Comparison of ENCODE assay signal across 29 mouse cellular contexts in genomic region chr2:17504115-17504774, GRCm38 (mm10).
"Had no signal": no experiment of that assay in that cellular context is flagged by ENCODE, and none has a peak within 500 bp of the region (broad histone marks: within the 10 kb centered on the region; RNA-seq: fewer than 3 reads in every experiment).

No protein-coding gene starts in this region.

- H3K4me1 ChIP-seq: limb, embryonic 10.5 days; limb, embryonic 12.5 days; limb, embryonic 15.5 days; liver, embryonic 12.5 days; liver, embryonic 13.5 days; liver, embryonic 15.5 days; megakaryocyte, embryonic 14.5 days; midbrain, embryonic 10.5 days; midbrain, embryonic 12.5 days; midbrain, embryonic 13.5 days; midbrain, embryonic 15.5 days; neural tube, embryonic 12.5 days; neural tube, embryonic 13.5 days had no signal

- H3K27me3 ChIP-seq: limb, embryonic 12.5 days; limb, embryonic 13.5 days; limb, embryonic 15.5 days; liver, embryonic 12.5 days; liver, embryonic 13.5 days; liver, embryonic 15.5 days; megakaryocyte, embryonic 14.5 days; midbrain, embryonic 12.5 days; midbrain, embryonic 13.5 days; midbrain, embryonic 15.5 days; neural tube, embryonic 12.5 days; neural tube, embryonic 13.5 days had no signal

- H3K9ac ChIP-seq: limb, embryonic 12.5 days; limb, embryonic 13.5 days; limb, embryonic 15.5 days; liver, embryonic 12.5 days; liver, embryonic 13.5 days; liver, embryonic 14.5 days; liver, embryonic 15.5 days; liver, postnatal 0 days; midbrain, embryonic 12.5 days; midbrain, embryonic 13.5 days; midbrain, embryonic 15.5 days; neural tube, embryonic 12.5 days; neural tube, embryonic 13.5 days had no signal

- H3K4me3 ChIP-seq: left cerebral cortex, adult 2 months; limb, embryonic 10.5 days; limb, embryonic 12.5 days; limb, embryonic 13.5 days; limb, embryonic 15.5 days; liver, embryonic 12.5 days; liver, embryonic 13.5 days; liver, embryonic 15.5 days; megakaryocyte, embryonic 14.5 days; midbrain, embryonic 10.5 days; midbrain, embryonic 12.5 days; midbrain, embryonic 13.5 days; midbrain, embryonic 15.5 days; myocyte; neural tube, embryonic 12.5 days; neural tube, embryonic 13.5 days had no signal

- H3K9me3 ChIP-seq: limb, embryonic 10.5 days; limb, embryonic 12.5 days; limb, embryonic 13.5 days; limb, embryonic 15.5 days; liver, embryonic 12.5 days; liver, embryonic 13.5 days; liver, embryonic 15.5 days; midbrain, embryonic 10.5 days; midbrain, embryonic 12.5 days; midbrain, embryonic 13.5 days; midbrain, embryonic 15.5 days; neural tube, embryonic 12.5 days; neural tube, embryonic 13.5 days had no signal

- DNase-seq: layer of hippocampus, postnatal 36 days; left cerebral cortex, postnatal 4 days; liver; liver, embryonic 13.5 days; liver, postnatal 0 days; lung, adult 18-20 months; lung, adult 2 months; lung, postnatal 36 days; lung, postnatal 4 days; midbrain, embryonic 14.5 days had no signal

- H3K4me2 ChIP-seq: limb, embryonic 12.5 days; limb, embryonic 13.5 days; limb, embryonic 15.5 days; liver, embryonic 11.5 days; liver, embryonic 12.5 days; liver, embryonic 13.5 days; liver, embryonic 15.5 days; midbrain, embryonic 12.5 days; midbrain, embryonic 13.5 days; midbrain, embryonic 15.5 days; neural tube, embryonic 12.5 days; neural tube, embryonic 13.5 days had no signal

- H3K27ac ChIP-seq: left cerebral cortex, adult 2 months; limb, embryonic 10.5 days; limb, embryonic 12.5 days; limb, embryonic 13.5 days; limb, embryonic 15.5 days; liver, embryonic 12.5 days; liver, embryonic 13.5 days; liver, embryonic 14.5 days; liver, embryonic 15.5 days; macrophage; midbrain, embryonic 10.5 days; midbrain, embryonic 12.5 days; midbrain, embryonic 13.5 days; midbrain, embryonic 15.5 days; neural tube, embryonic 12.5 days; neural tube, embryonic 13.5 days had no signal

- ATAC-seq: liver, embryonic 12.5 days; liver, postnatal 0 days; midbrain, embryonic 13.5 days; midbrain, embryonic 15.5 days; midbrain, embryonic 16.5 days had no signal

- H3K36me3 ChIP-seq: limb, embryonic 10.5 days; limb, embryonic 12.5 days; limb, embryonic 13.5 days; limb, embryonic 15.5 days; liver, embryonic 12.5 days; liver, embryonic 13.5 days; liver, embryonic 15.5 days; midbrain, embryonic 10.5 days; midbrain, embryonic 12.5 days; midbrain, embryonic 13.5 days; midbrain, embryonic 15.5 days; neural tube, embryonic 12.5 days; neural tube, embryonic 13.5 days had no signal
